Mouse (Mus musculus): Measurements from ENCODE around the gene Zdhhc23. TPM values are rescaled to one million over a fixed set of nuclear protein-coding genes. Genes with fewer than 3 reads are reported as not detected.

The Zdhhc23 gene
- total RNA-seq, 2 experiments from 2014 or later = 36.1 to 37.1 TPM

GRCm38 (mm10) chr16:43972391-43972790, 7.2 kb downstream of the Zdhhc23 start:
- no peak for DNase-seq (ENCODE audit: low spot score in 2 of 2)
- intact Hi-C loops (cut with DNase I) = loop anchor here (5.0 kb wide), 1 partner anchor 85 kb away; no protein-coding TSS in a partner anchor

GRCm38 (mm10) chr16:43971741-43972140, 7.8 kb downstream of the Zdhhc23 start:
- intact Hi-C loops (cut with DNase I) = loop anchor here (5.0 kb wide), 1 partner anchor 86 kb away; no protein-coding TSS in a partner anchor
- no peak for DNase-seq (ENCODE audit: low spot score in 2 of 2)

- intact Hi-C loops (cut with DNase I) = loop anchor here (5.0 kb wide), 1 partner anchor 86 kb away; no protein-coding TSS in a partner anchor
- no peak for DNase-seq (ENCODE audit: low spot score in 2 of 2)
Measured at GRCm38 (mm10) chr16:43971189-43971588, 8.4 kb downstream of the Zdhhc23 start.

- intact Hi-C loops (cut with DNase I) = loop anchor here (5.0 kb wide), 1 partner anchor 87 kb away; no protein-coding TSS in a partner anchor
- DNase-seq (ENCODE audit: low spot score in 2 of 2) = no peak
Measured at GRCm38 (mm10) chr16:43970426-43970825, 9.2 kb downstream of the Zdhhc23 start.

- no peak for DNase-seq (ENCODE audit: low spot score in 2 of 2)
Measured at GRCm38 (mm10) chr16:43965781-43966389, 13.7 kb downstream of the Zdhhc23 start.

GRCm38 (mm10) chr16:43963780-43964179, 15.8 kb downstream of the Zdhhc23 start:
- DNase-seq (ENCODE audit: low spot score in 2 of 2) = no peak
- intact Hi-C loops (cut with DNase I) = no loop called here

More at GRCm38 (mm10) chr16:43965781-43966389, 13.7 kb downstream of the Zdhhc23 start:
- intact Hi-C loops (cut with DNase I) = no loop called here

GRCm38 (mm10) chr16:43963291-43963690, 16.3 kb downstream of the Zdhhc23 start:
- no peak for DNase-seq (ENCODE audit: low spot score in 2 of 2)
- intact Hi-C loops (cut with DNase I) = no loop called here

GRCm38 (mm10) chr16:43958038-43958437, 21.6 kb downstream of the Zdhhc23 start:
- DNase-seq (ENCODE audit: low spot score in 2 of 2) = no peak
- intact Hi-C loops (cut with DNase I) = no loop called here

GRCm38 (mm10) chr16:43954913-43955312, 24.7 kb downstream of the Zdhhc23 start:
- DNase-seq (ENCODE audit: low spot score in 2 of 2) = no peak
- intact Hi-C loops (cut with DNase I) = no loop called here

- intact Hi-C loops (cut with DNase I) = no loop called here
- DNase-seq (ENCODE audit: low spot score in 2 of 2) = no peak
Measured at GRCm38 (mm10) chr16:43951591-43951990, 28.0 kb downstream of the Zdhhc23 start.

- intact Hi-C loops (cut with DNase I) = no loop called here
- DNase-seq (ENCODE audit: low spot score in 2 of 2) = no peak
Measured at GRCm38 (mm10) chr16:43945869-43946268, 33.7 kb downstream of the Zdhhc23 start.

- intact Hi-C loops (cut with DNase I) = no loop called here
- DNase-seq (ENCODE audit: low spot score in 2 of 2) = no peak
Measured at GRCm38 (mm10) chr16:43945351-43945750, 34.2 kb downstream of the Zdhhc23 start.

GRCm38 (mm10) chr16:43940846-43941245, 38.7 kb downstream of the Zdhhc23 start:
- intact Hi-C loops (cut with DNase I) = no loop called here
- DNase-seq (ENCODE audit: low spot score in 2 of 2) = no peak

- DNase-seq (ENCODE audit: low spot score in 2 of 2) = no peak
- intact Hi-C loops (cut with DNase I) = no loop called here
Measured at GRCm38 (mm10) chr16:43935892-43936291, 43.7 kb downstream of the Zdhhc23 start.

- peak in 1 of 2 experiments; percentile 37 for DNase-seq (ENCODE audit: low spot score in 2 of 2)
- intact Hi-C loops (cut with DNase I) = no loop called here
Measured at GRCm38 (mm10) chr16:43935367-43935766, 44.2 kb downstream of the Zdhhc23 start.

GRCm38 (mm10) chr16:43934856-43935255, 44.7 kb downstream of the Zdhhc23 start:
- intact Hi-C loops (cut with DNase I) = no loop called here
- DNase-seq (ENCODE audit: low spot score in 2 of 2) = no peak

GRCm38 (mm10) chr16:43933041-43933440, 46.5 kb downstream of the Zdhhc23 start:
- DNase-seq (ENCODE audit: low spot score in 2 of 2) = no peak
- intact Hi-C loops (cut with DNase I) = no loop called here

- intact Hi-C loops (cut with DNase I) = no loop called here
- DNase-seq (ENCODE audit: low spot score in 2 of 2) = no peak
Measured at GRCm38 (mm10) chr16:43932319-43932718, 47.3 kb downstream of the Zdhhc23 start.

GRCm38 (mm10) chr16:43931502-43931901, 48.1 kb downstream of the Zdhhc23 start:
- intact Hi-C loops (cut with DNase I) = no loop called here
- DNase-seq (ENCODE audit: low spot score in 2 of 2) = no peak

GRCm38 (mm10) chr16:43930577-43930976, 49.0 kb downstream of the Zdhhc23 start:
- DNase-seq (ENCODE audit: low spot score in 2 of 2) = no peak
- intact Hi-C loops (cut with DNase I) = no loop called here

- intact Hi-C loops (cut with DNase I) = no loop called here
- DNase-seq (ENCODE audit: low spot score in 2 of 2) = no peak
Measured at GRCm38 (mm10) chr16:43926341-43926859, 53.2 kb downstream of the Zdhhc23 start, which contains the start of gene Qtrt2. TSS of gene Qtrt2 (minus strand) at chr16:43926809.
